Mouse (Mus musculus) frontal cortex, adult 2 months (tissue): ENCODE measurements at regions not wholly inside any gene's neighbourhood (a gene's known extent, or its start where the extent isn't known, plus 50 kb on each side); places are given as distances from the start of the nearest gene placed in this dataset.

Experiments
- DNase-seq, 2 experiments: peaks; one replicate each; pipeline ENCODE4 v3.0.0; 2022; ENCODE audit warnings: low spot score in 1 of 2; ENCODE audit errors: extremely low spot score in 1 of 2

GRCm38 (mm10) chr3:66878336-66878735 is 102.9 kb upstream of the Rsrc1 start:
- no peak for DNase-seq

DNA sequence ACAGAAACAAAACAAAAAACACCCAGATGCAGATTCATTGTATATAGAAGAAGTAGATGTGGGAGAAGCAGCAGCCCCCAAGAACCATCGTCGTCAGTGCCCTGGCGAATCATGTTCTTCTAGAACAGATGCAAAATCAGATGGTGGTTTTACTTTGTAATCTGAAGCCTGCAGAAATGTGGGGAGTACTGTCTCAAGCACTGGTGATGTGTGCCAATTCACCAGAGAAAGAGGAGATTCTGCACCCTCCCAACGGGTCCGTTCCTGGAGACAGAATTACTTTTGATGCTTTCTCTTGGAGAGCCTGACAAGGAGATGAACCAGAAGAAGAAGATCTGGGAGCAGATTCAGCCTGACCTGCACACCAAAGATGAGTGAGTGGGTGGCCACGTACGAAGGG is 98.5 kb upstream of the Rsrc1 start:
- peak in 1 of 2 experiments; percentile 7 for DNase-seq

DNA sequence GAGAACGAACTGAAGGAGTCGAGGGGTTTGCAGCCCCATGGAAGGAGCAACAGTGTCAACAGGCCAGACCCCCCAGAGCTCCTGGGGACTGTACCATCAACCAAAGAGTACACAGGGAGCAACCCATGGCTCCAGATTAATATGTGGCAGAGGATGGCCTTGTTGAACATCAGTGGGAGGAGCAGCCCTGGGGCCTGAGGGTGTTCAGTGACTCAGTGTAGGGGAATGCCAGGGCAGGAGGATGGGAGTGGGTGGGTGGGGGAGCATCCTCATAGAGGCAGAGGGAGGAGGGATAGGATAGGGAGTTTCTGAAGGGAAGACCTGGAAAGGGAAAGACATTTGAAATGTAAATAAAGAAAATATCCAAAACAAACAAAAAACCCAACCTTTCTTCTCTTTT is 85.5 kb upstream of the Rsrc1 start:
- no peak for DNase-seq
